In genomic region chr9:53764697-53765096, GRCm38 (mm10) we compare ENCODE assay signal across 27 mouse cellular contexts. TPM values are rescaled to one million over a fixed set of nuclear protein-coding genes. Genes with fewer than 3 reads are reported as not detected.
A peak's percentile ranks its signal among the peaks of the same experiment; 100 is the strongest.
DNase-seq lines count a peak whose midpoint lies in the region; ATAC-seq and TF ChIP-seq lines count a peak whose summit lies in the region.
"Had no signal": no experiment of that assay in that cellular context is flagged by ENCODE, and none has a peak within 500 bp of the region (broad histone marks: within the 10 kb centered on the region; RNA-seq: fewer than 3 reads in every experiment).

No protein-coding gene starts in this region.

- ATAC-seq in Patski: peak; percentile 54
- peak; percentile 56; a peak in 3 of 4 replicates for ATAC-seq in hematopoietic stem cell, adult 5-6 weeks (replicated peaks in 1 of 2; ENCODE audit: insufficient read depth in 1 of 2, low FRiP score in 2 of 2, low TSS enrichment in 1 of 2, low read depth in 1 of 2, poor library complexity in 2 of 2, severe bottlenecking in 2 of 2)
- ATAC-seq in hindbrain, postnatal 0 days: no peak
- ATAC-seq: activated CD4-positive, CD25-positive, alpha-beta regulatory T cell, adult 4 months; CD4-positive, CD25-positive, alpha-beta regulatory T cell, adult 4 months; forebrain, embryonic 15.5 days had no signal

- CTCF ChIA-PET in Patski (lab: Charles Lee): interaction anchor here (1.5 to 1.7 kb wide), 2 partner anchors 54 to 61 kb away, joined by 4 to 7 read pairs; no protein-coding TSS in a partner anchor

- TF ChIP-seq CTCF in Patski (IDR thresholded peaks at IDR 0.05): no peak
- no peak for TF ChIP-seq CTCF in hindbrain, postnatal 0 days (IDR thresholded peaks at IDR 0.05; ENCODE audit: low read depth)

- in situ Hi-C loops in Patski (cut with MboI; ENCODE audit: low pct_unique_long_range_greater_than_20kb): loop anchor here (5.0 kb wide), 1 partner anchor 43 kb away; no protein-coding TSS in a partner anchor

- no peaks in the 10 kb centered on the region for H3K79me2 ChIP-seq in myocyte (ENCODE audit: control insufficient read depth, insufficient read depth)

- WGBS in hindbrain, postnatal 0 days: 83% methylated on average over 8 of the region's 8 CpGs

- H3K9ac ChIP-seq in hindbrain, postnatal 0 days (replicated peaks; ENCODE audit: low read length): no peak overlapping the region
- H3K9ac ChIP-seq: embryonic facial prominence, embryonic 12.5 days; embryonic facial prominence, embryonic 15.5 days; forebrain, embryonic 15.5 days; heart, embryonic 12.5 days; heart, embryonic 15.5 days; hindbrain, embryonic 14.5 days had no signal

- intact Hi-C loops in left cerebral cortex, postnatal 4 days (cut with DNase I): no loop called here

- no peaks in the 10 kb centered on the region for H3K9me3 ChIP-seq in hindbrain, postnatal 0 days (ENCODE audit: low read length)
- H3K9me3 ChIP-seq: embryonic facial prominence, embryonic 12.5 days; embryonic facial prominence, embryonic 15.5 days; forebrain, embryonic 15.5 days; heart, embryonic 12.5 days; heart, embryonic 15.5 days had no signal

- no peaks in the 10 kb centered on the region for H3K36me3 ChIP-seq in myocyte (ENCODE audit: control insufficient read depth, insufficient read depth)
- H3K36me3 ChIP-seq in hindbrain, postnatal 0 days (ENCODE audit: insufficient read depth, low read length): no peaks in the 10 kb centered on the region
- H3K36me3 ChIP-seq: embryonic facial prominence, embryonic 12.5 days; embryonic facial prominence, embryonic 15.5 days; forebrain, embryonic 15.5 days; heart, embryonic 12.5 days; heart, embryonic 15.5 days had no signal

- H3K4me3 ChIP-seq in myocyte: no peak overlapping the region
- H3K4me3 ChIP-seq in hindbrain, postnatal 0 days (ENCODE audit: low read length): no peak overlapping the region
- H3K4me3 ChIP-seq: embryonic facial prominence, embryonic 12.5 days; embryonic facial prominence, embryonic 15.5 days; forebrain, embryonic 15.5 days; heart, embryonic 12.5 days; heart, embryonic 15.5 days had no signal

- H3K27me3 ChIP-seq in Patski (no peaks in the 10 kb centered on the region), myocyte (ENCODE audit: control insufficient read depth, insufficient read depth, insufficient read length) (no peaks in the 10 kb centered on the region)
- no peaks in the 10 kb centered on the region for H3K27me3 ChIP-seq in hindbrain, postnatal 0 days (ENCODE audit: insufficient read depth, low read length)
- H3K27me3 ChIP-seq: embryonic facial prominence, embryonic 12.5 days; embryonic facial prominence, embryonic 15.5 days; forebrain, embryonic 15.5 days had no signal

- no peaks in the 10 kb centered on the region for H3K4me1 ChIP-seq in hindbrain, postnatal 0 days (ENCODE audit: insufficient read depth, low read length)
- H3K4me1 ChIP-seq: embryonic facial prominence, embryonic 12.5 days; embryonic facial prominence, embryonic 15.5 days; forebrain, embryonic 15.5 days; heart, embryonic 12.5 days; heart, embryonic 15.5 days had no signal

- no peak for TF ChIP-seq POLR2A in myocyte (IDR thresholded peaks at IDR 0.05; ENCODE audit: insufficient read length, low read depth)

- POLR2A ChIA-PET in Patski (lab: Charles Lee): no interaction called here

- peak; percentile 83 for DNase-seq in 416B (ENCODE audit: low read depth)
- DNase-seq in Patski (ENCODE audit: low read depth, low spot score): peak; percentile 13
- no peak for DNase-seq in cerebellum, postnatal 36 days
- DNase-seq in left cerebral cortex, postnatal 4 days: no peak
- DNase-seq in hindbrain, postnatal 0 days (ENCODE audit: low spot score): no peak
- DNase-seq: adrenal gland, adult 8-10 months; adrenal gland, postnatal 25 days; B cell, adult 2 months; cerebellum, adult 11-12 months; cerebellum, adult 8-10 months; cerebellum, postnatal 10 days; gastrocnemius, postnatal 25 days; heart, postnatal 10 days; heart, postnatal 36 days; kidney, adult 11 months had no signal

- H3ac ChIP-seq in myocyte (ENCODE audit: control insufficient read depth, insufficient read length): no peak overlapping the region

- H3K4me2 ChIP-seq in myocyte (ENCODE audit: low read depth): no peak overlapping the region
- H3K4me2 ChIP-seq in hindbrain, postnatal 0 days (ENCODE audit: low read depth, low read length): no peak overlapping the region
- H3K4me2 ChIP-seq: embryonic facial prominence, embryonic 12.5 days; embryonic facial prominence, embryonic 15.5 days; forebrain, embryonic 15.5 days; heart, embryonic 12.5 days; heart, embryonic 15.5 days; hindbrain, embryonic 14.5 days had no signal

- no peak overlapping the region for H3K27ac ChIP-seq in hindbrain, postnatal 0 days
- H3K27ac ChIP-seq: embryonic facial prominence, embryonic 12.5 days; embryonic facial prominence, embryonic 15.5 days; forebrain, embryonic 15.5 days; heart, embryonic 15.5 days; hindbrain, embryonic 14.5 days had no signal

TF ChIP-seq in myocyte, 11 proteins besides CTCF, POLR2A, EP300 and RAD21:
- peak; percentile 44; the same call in 1 of the 2 replicates for TF ChIP-seq CEBPB (IDR thresholded peaks at IDR 0.05; ENCODE audit: insufficient read depth, poor library complexity, severe bottlenecking)
- TF ChIP-seq REST (IDR thresholded peaks at IDR 0.05; ENCODE audit: insufficient read depth, insufficient read length): no peak

RNA-seq across cellular contexts. Expression of gene Slc35f2, which starts 6.6 kb away (rescaled TPM):
- polyA plus RNA-seq in Patski (2021): 4.5 TPM
- 15.3 and 19.9 TPM in 2 replicates for total RNA-seq in hematopoietic stem cell, adult 5-6 weeks (2017)
- 0.02 TPM for polyA plus RNA-seq in myocyte (2012; fragmentation: generic; extraction: Trizol)
- total RNA-seq in left cerebral cortex, postnatal 4 days (2021): 10 to 100 TPM; 13.1 to 14.1 TPM
- 12.1 and 18.4 TPM in 2 replicates for total RNA-seq in hindbrain, postnatal 0 days (2014; rRNA removed)
- polyA plus RNA-seq in hindbrain, postnatal 0 days (2015; fragmentation: Nextera tagmentation; extraction: Ambion mirVana): 20.4 and 20.6 TPM in 2 replicates
- total RNA-seq: gastrocnemius, adult 8-10 months; gastrocnemius, postnatal 25 days; heart, postnatal 36 days; MEL had no signal

RNA-seq across cellular contexts. Expression of gene Rab39, which starts 58.7 kb away (rescaled TPM):
- polyA plus RNA-seq in Patski (2021) (not detected), myocyte (2012; fragmentation: generic; extraction: Trizol) (not detected)
- total RNA-seq in hematopoietic stem cell, adult 5-6 weeks (2017): 0.56 and 0.60 TPM in 2 replicates
- 1 to 10 TPM; 2.0 to 2.1 TPM for total RNA-seq in left cerebral cortex, postnatal 4 days (2021)
- total RNA-seq in hindbrain, postnatal 0 days (2014; rRNA removed): 3.3 and 4.6 TPM in 2 replicates
- polyA plus RNA-seq in hindbrain, postnatal 0 days (2015; fragmentation: Nextera tagmentation; extraction: Ambion mirVana): 1.9 and 2.3 TPM in 2 replicates
- total RNA-seq: gastrocnemius, postnatal 25 days; MEL had no signal
- polyA plus RNA-seq: activated CD4-positive, CD25-positive, alpha-beta regulatory T cell, adult 4 months; CD4-positive, CD25-positive, alpha-beta regulatory T cell, adult 4 months had no signal

Comparison
In these comparisons a context has a peak if more than half of its experiments do, and no peak if none do; other contexts are left out.
1. DNase-seq: peak in 416B (single experiment) and Patski (single experiment); none in cerebellum, postnatal 36 days (0 of 2), left cerebral cortex, postnatal 4 days (single experiment) and hindbrain, postnatal 0 days (single experiment).